ENCODE assay signal across 14 mouse cellular contexts in the genomic region with DNA sequence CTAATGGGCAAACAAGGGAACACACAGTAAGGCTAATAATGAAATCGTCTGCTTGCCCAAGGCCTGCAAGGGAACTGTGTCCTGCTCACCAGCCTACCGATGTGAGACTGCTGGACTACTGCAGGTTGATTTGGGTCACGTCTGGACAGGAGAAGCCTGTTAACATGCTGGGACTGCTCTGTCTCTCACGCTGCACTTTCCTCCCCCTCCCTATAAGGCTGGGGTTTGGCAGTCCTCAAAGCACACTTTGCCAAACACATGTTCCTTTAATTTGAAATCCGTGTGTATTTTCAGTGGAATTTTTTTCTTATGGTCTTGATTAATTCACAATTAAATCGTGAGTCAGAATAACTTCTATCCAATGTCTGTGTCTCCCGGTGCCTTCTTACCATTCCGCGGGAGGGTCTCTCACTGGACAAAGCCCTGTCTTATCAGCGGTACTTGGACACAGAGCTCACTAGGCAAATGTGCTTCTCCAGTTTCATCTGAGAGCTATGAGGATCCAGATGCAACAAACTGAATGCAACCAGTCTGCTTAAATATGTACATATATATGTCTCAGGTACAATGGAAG.
DNase-seq lines count a peak whose midpoint lies in the region; ATAC-seq lines count a peak whose summit lies in the region.
"Had no signal": no experiment of that assay in that cellular context is flagged by ENCODE, and none has a peak within 500 bp of the region (broad histone marks: within the 10 kb centered on the region; RNA-seq: fewer than 3 reads in every experiment).

No protein-coding gene starts in this region.

- H3K9ac ChIP-seq in forebrain, embryonic 14.5 days (ENCODE audit: low read length), result no peak overlapping the region
- no peak overlapping the region for H3K9ac ChIP-seq in forebrain, embryonic 12.5 days
- no peak overlapping the region for H3K9ac ChIP-seq in embryonic facial prominence, embryonic 14.5 days (ENCODE audit: low read depth, low read length)
- H3K9ac ChIP-seq in heart, embryonic 16.5 days (ENCODE audit: low read length), result no peak overlapping the region
- no peak overlapping the region for H3K9ac ChIP-seq in hindbrain, embryonic 12.5 days
- H3K9ac ChIP-seq: liver, embryonic 14.5 days; neural tube, embryonic 13.5 days had no signal

- WGBS in forebrain, embryonic 14.5 days, result 78% methylated on average over 10 of the region's 10 CpGs
- 86% methylated on average over 10 of the region's 10 CpGs for WGBS in forebrain, embryonic 12.5 days
- WGBS in embryonic facial prominence, embryonic 14.5 days, result 41% methylated on average over 10 of the region's 10 CpGs
- WGBS in heart, embryonic 16.5 days, result 47% methylated on average over 10 of the region's 10 CpGs
- 81% methylated on average over 10 of the region's 10 CpGs for WGBS in hindbrain, embryonic 12.5 days

- H3K4me3 ChIP-seq in forebrain, embryonic 14.5 days (ENCODE audit: low read depth, low read length), result no peak overlapping the region
- H3K4me3 ChIP-seq in forebrain, embryonic 12.5 days (replicated peaks), result no peak overlapping the region
- no peak overlapping the region for H3K4me3 ChIP-seq in embryonic facial prominence, embryonic 14.5 days (ENCODE audit: low read depth, low read length)
- H3K4me3 ChIP-seq in heart, embryonic 16.5 days (ENCODE audit: low read length), result no peak overlapping the region
- H3K4me3 ChIP-seq in hindbrain, embryonic 12.5 days, result no peak overlapping the region
- H3K4me3 ChIP-seq: neural tube, embryonic 13.5 days had no signal

- no peaks in the 10 kb centered on the region for H3K9me3 ChIP-seq in forebrain, embryonic 14.5 days (replicated peaks; ENCODE audit: control insufficient read depth, low read length)
- no peaks in the 10 kb centered on the region for H3K9me3 ChIP-seq in forebrain, embryonic 12.5 days
- H3K9me3 ChIP-seq in embryonic facial prominence, embryonic 14.5 days (ENCODE audit: control insufficient read depth, low read length), result no peaks in the 10 kb centered on the region
- no peaks in the 10 kb centered on the region for H3K9me3 ChIP-seq in heart, embryonic 16.5 days (replicated peaks; ENCODE audit: control insufficient read depth, low read length)
- H3K9me3 ChIP-seq in hindbrain, embryonic 12.5 days (replicated peaks), result no peaks in the 10 kb centered on the region
- H3K9me3 ChIP-seq: neural tube, embryonic 13.5 days had no signal

- no peaks in the 10 kb centered on the region for H3K4me1 ChIP-seq in forebrain, embryonic 14.5 days (ENCODE audit: control insufficient read depth, insufficient read depth, low read length)
- no peaks in the 10 kb centered on the region for H3K4me1 ChIP-seq in forebrain, embryonic 12.5 days
- peaks cover 26% of the 10 kb centered on the region for H3K4me1 ChIP-seq in embryonic facial prominence, embryonic 14.5 days (ENCODE audit: control insufficient read depth, insufficient read depth, low read length)
- H3K4me1 ChIP-seq in heart, embryonic 16.5 days (ENCODE audit: control insufficient read depth, insufficient read depth, low read length), result peaks cover 7% of the 10 kb centered on the region
- no peaks in the 10 kb centered on the region for H3K4me1 ChIP-seq in hindbrain, embryonic 12.5 days
- H3K4me1 ChIP-seq: neural tube, embryonic 13.5 days had no signal

- no peaks in the 10 kb centered on the region for H3K27me3 ChIP-seq in forebrain, embryonic 14.5 days (replicated peaks; ENCODE audit: control insufficient read depth, insufficient read depth, low read length)
- H3K27me3 ChIP-seq in forebrain, embryonic 12.5 days, result no peaks in the 10 kb centered on the region
- H3K27me3 ChIP-seq in embryonic facial prominence, embryonic 14.5 days (replicated peaks; ENCODE audit: control insufficient read depth, insufficient read depth, low read length), result no peaks in the 10 kb centered on the region
- H3K27me3 ChIP-seq in heart, embryonic 16.5 days (ENCODE audit: control insufficient read depth, insufficient read depth, low read length), result no peaks in the 10 kb centered on the region; the same call in 1 of the 2 replicates
- no peaks in the 10 kb centered on the region for H3K27me3 ChIP-seq in hindbrain, embryonic 12.5 days
- H3K27me3 ChIP-seq: neural tube, embryonic 13.5 days had no signal

- ATAC-seq in forebrain, embryonic 14.5 days, result no peak
- no peak for ATAC-seq in forebrain, embryonic 12.5 days (ENCODE audit: low FRiP score)
- ATAC-seq in embryonic facial prominence, embryonic 14.5 days (ENCODE audit: low read depth), result peak; percentile 75; the same call in 1 of the 2 replicates
- peak; percentile 37; the same call in 1 of the 2 replicates for ATAC-seq in heart, embryonic 16.5 days (replicated peaks; ENCODE audit: extremely low read depth, insufficient read depth, low FRiP score)
- no peak for ATAC-seq in hindbrain, embryonic 12.5 days (ENCODE audit: low FRiP score)
- ATAC-seq: inflammation-experienced regulatory T-cells, adult 6 months had no signal

- no peak overlapping the region for H3K27ac ChIP-seq in forebrain, embryonic 14.5 days (ENCODE audit: low read depth, low read length)
- H3K27ac ChIP-seq in forebrain, embryonic 12.5 days, result no peak overlapping the region
- H3K27ac ChIP-seq in embryonic facial prominence, embryonic 14.5 days (replicated peaks; ENCODE audit: low read depth, low read length), result peak overlapping the region; percentile 49; the same call in 1 of the 2 replicates
- H3K27ac ChIP-seq in heart, embryonic 16.5 days (ENCODE audit: low read length), result no peak overlapping the region
- H3K27ac ChIP-seq in hindbrain, embryonic 12.5 days, result no peak overlapping the region
- H3K27ac ChIP-seq: kidney, postnatal 0 days; liver, embryonic 14.5 days; neural tube, embryonic 13.5 days had no signal

- H3K4me2 ChIP-seq in forebrain, embryonic 14.5 days (ENCODE audit: low read length), result no peak overlapping the region
- no peak overlapping the region for H3K4me2 ChIP-seq in forebrain, embryonic 12.5 days
- H3K4me2 ChIP-seq in embryonic facial prominence, embryonic 14.5 days (ENCODE audit: low read depth, low read length), result no peak overlapping the region
- H3K4me2 ChIP-seq in heart, embryonic 16.5 days (ENCODE audit: low read depth, low read length), result no peak overlapping the region
- no peak overlapping the region for H3K4me2 ChIP-seq in hindbrain, embryonic 12.5 days (replicated peaks)
- H3K4me2 ChIP-seq: neural tube, embryonic 13.5 days had no signal

- no peaks in the 10 kb centered on the region for H3K36me3 ChIP-seq in forebrain, embryonic 14.5 days (ENCODE audit: control insufficient read depth, insufficient read depth, low read length)
- H3K36me3 ChIP-seq in forebrain, embryonic 12.5 days (replicated peaks), result no peaks in the 10 kb centered on the region
- H3K36me3 ChIP-seq in embryonic facial prominence, embryonic 14.5 days (ENCODE audit: control insufficient read depth, insufficient read depth, low read length), result no peaks in the 10 kb centered on the region
- no peaks in the 10 kb centered on the region for H3K36me3 ChIP-seq in heart, embryonic 16.5 days (ENCODE audit: control insufficient read depth, insufficient read depth)
- no peaks in the 10 kb centered on the region for H3K36me3 ChIP-seq in hindbrain, embryonic 12.5 days
- H3K36me3 ChIP-seq: neural tube, embryonic 13.5 days had no signal

- DNase-seq in forebrain, embryonic 14.5 days (ENCODE audit: low spot score), result peak; percentile 37
- DNase-seq in layer of hippocampus, adult 18-20 months (ENCODE audit: low spot score in 2 of 2), result peak; percentile 29 to 57
- DNase-seq in layer of hippocampus, postnatal 14 days (ENCODE audit: low spot score in 2 of 2), result no peak
- DNase-seq in embryonic facial prominence, embryonic 14.5 days (ENCODE audit: low spot score), result peak; percentile 77
- DNase-seq in thymus, postnatal 4 days, result no peak
- DNase-seq: adrenal gland, postnatal 14 days; thymus, postnatal 14 days had no signal

Comparison
In these comparisons a context has a peak if more than half of its experiments do, and no peak if none do; other contexts are left out.
1. DNase-seq: peak in forebrain, embryonic 14.5 days (single experiment), layer of hippocampus, adult 18-20 months (2 of 2) and embryonic facial prominence, embryonic 14.5 days (single experiment); none in layer of hippocampus, postnatal 14 days (0 of 2) and thymus, postnatal 4 days (single experiment).
2. ATAC-seq: peak in embryonic facial prominence, embryonic 14.5 days (single experiment) and heart, embryonic 16.5 days (single experiment); none in forebrain, embryonic 14.5 days (single experiment), forebrain, embryonic 12.5 days (single experiment) and hindbrain, embryonic 12.5 days (single experiment).